Mouse (Mus musculus) neural tube, embryonic 13.5 days (tissue): ENCODE data around the gene Mast4. TPM values are rescaled to one million over a fixed set of nuclear protein-coding genes. Genes with fewer than 3 reads are reported as not detected.
A peak's percentile ranks its signal among the peaks of the same experiment; 100 is the strongest.

Experiments used
- ATAC-seq: fragments of 200-750 bp; cut with Nextera tagmentation; 2 replicates; pipeline ENCODE4 v1.8.0; 2017; ENCODE audit warnings: low read depth, mild to moderate bottlenecking, moderate TSS enrichment, moderate library complexity
- H3K27ac ChIP-seq: fragments of 300-500 bp; sonication (generic); replicated peaks from 2 replicates; pipeline ENCODE4 v1.5.1; 2015; ENCODE audit warnings: moderate library complexity, mild to moderate bottlenecking, inconsistent platforms
- H3K27me3 ChIP-seq: fragments of 300-500 bp; sonication (generic); 2 replicates; pipeline ENCODE4 v1.6.1; 2015; ENCODE audit warnings: mild to moderate bottlenecking, inconsistent platforms
- H3K36me3 ChIP-seq: fragments of 300-500 bp; sonication (generic); 2 replicates; pipeline ENCODE4 v1.6.1; 2015; ENCODE audit warnings: mild to moderate bottlenecking, inconsistent platforms
- H3K4me1 ChIP-seq: fragments of 300-500 bp; sonication (generic); replicated peaks from 2 replicates; pipeline ENCODE4 v1.6.1; 2015; ENCODE audit warnings: inconsistent platforms
- H3K4me2 ChIP-seq: fragments of 300-500 bp; sonication (generic); 2 replicates; pipeline ENCODE4 v1.6.1; 2015; ENCODE audit warnings: inconsistent platforms, mild to moderate bottlenecking, moderate library complexity
- H3K4me3 ChIP-seq: fragments of 300-500 bp; sonication (generic); 2 replicates; pipeline ENCODE4 v1.5.1; 2015; ENCODE audit warnings: mild to moderate bottlenecking, inconsistent platforms
- H3K9ac ChIP-seq: fragments of 300-500 bp; sonication (generic); 2 replicates; pipeline ENCODE4 v1.6.1; 2015; ENCODE audit warnings: moderate library complexity, mild to moderate bottlenecking, inconsistent platforms
- H3K9me3 ChIP-seq: fragments of 300-500 bp; sonication (generic); 2 replicates; pipeline ENCODE4 v1.6.1; 2016; ENCODE audit warnings: inconsistent platforms
- WGBS: fragments of 180-500 bp; shearing (Covaris S2); methylation state at CpG from one replicate; pipeline ENCODE4 v1.1.7; 2015; 5-methylcytosine and 5-hydroxymethylcytosine counted together
- polyA plus RNA-seq: library from polyadenylated mRNA; unstranded; fragments of >200 nt; fragmentation: Nextera tagmentation; extraction: Ambion mirVana; gene quantifications from 2 replicates; pipeline ENCODE4 v1.2.1, GENCODE M21; 2015

Mast4 gene
- polyA plus RNA-seq, 1 experiment from 2014 or later, result 19.5 TPM

- no peak overlapping the region for H3K27ac ChIP-seq
- ATAC-seq, result no peak
- H3K4me2 ChIP-seq, result no peak overlapping the region
- H3K4me3 ChIP-seq, result no peak overlapping the region
- no peak overlapping the region for H3K9ac ChIP-seq
- WGBS, result 43% methylated on average over 11 of the region's 11 CpGs
- peaks cover 30% of the 10 kb centered on the region for H3K4me1 ChIP-seq
- H3K9me3 ChIP-seq, result peaks cover 14% of the 10 kb centered on the region
- H3K36me3 ChIP-seq, result no peaks in the 10 kb centered on the region
- no peaks in the 10 kb centered on the region for H3K27me3 ChIP-seq
Observed at GRCm38 (mm10) chr13:102871380-102872104, 462.8 kb downstream of the Mast4 start.

DNA sequence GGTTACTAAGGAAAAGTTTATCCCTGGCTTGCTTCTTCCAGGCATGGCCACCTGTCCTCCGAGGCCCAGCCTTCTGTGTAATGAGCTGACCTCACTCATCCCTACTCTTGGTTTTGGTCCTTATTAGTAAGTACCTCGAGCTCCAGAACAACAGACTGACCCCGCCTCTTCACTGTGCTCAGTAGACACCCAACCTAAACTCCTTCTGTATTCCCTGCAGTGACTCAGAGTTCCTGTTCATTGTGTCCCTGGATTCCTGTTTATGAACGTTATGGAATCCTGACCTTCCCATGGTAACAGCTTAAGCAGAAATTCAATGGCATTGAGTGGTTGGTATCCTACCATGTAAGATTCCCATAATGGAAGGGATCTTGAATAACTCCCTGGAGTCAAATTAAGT is 464.8 kb downstream of the Mast4 start:
- Histone ChIP-seq H3K36me3 (no peaks in the 10 kb centered on the region), H3K4me2 (no peak overlapping the region), H3K9ac (no peak overlapping the region), H3K27me3 (no peaks in the 10 kb centered on the region), H3K9me3 (peaks cover 14% of the 10 kb centered on the region), H3K27ac (no peak overlapping the region), H3K4me1 (peaks cover 27% of the 10 kb centered on the region), H3K4me3 (no peak overlapping the region)
- ATAC-seq, result no peak
- 91% methylated on average over 4 of the region's 4 CpGs for WGBS

DNA sequence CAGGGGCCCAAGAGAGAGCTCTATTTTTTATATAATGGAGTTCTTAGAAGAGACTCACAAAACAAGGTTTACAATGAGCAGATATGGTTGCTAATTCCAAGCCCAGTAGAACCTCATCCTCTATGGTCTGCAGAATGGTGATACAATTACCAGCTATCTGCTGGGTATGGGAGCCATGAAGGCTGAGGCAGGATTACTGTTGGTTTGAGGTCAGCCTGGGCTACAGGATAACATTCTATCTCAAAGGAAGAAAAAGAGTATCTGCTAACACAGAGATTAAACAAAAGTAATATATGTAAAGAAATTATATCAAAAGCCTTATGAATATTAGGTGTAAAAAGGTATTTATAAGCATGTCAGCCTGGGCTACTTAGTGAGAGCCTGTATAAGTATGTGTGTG is 467.5 kb downstream of the Mast4 start:
- Histone ChIP-seq H3K27me3 (no peaks in the 10 kb centered on the region), H3K9ac (no peak overlapping the region), H3K4me3 (no peak overlapping the region), H3K9me3 (peaks cover 14% of the 10 kb centered on the region), H3K4me1 (peaks cover 13% of the 10 kb centered on the region), H3K4me2 (no peak overlapping the region), H3K36me3 (no peaks in the 10 kb centered on the region), H3K27ac (no peak overlapping the region)
- no peak for ATAC-seq

- Histone ChIP-seq H3K9ac (no peak overlapping the region), H3K4me2 (no peak overlapping the region), H3K27ac (0 out of 2 replicates have a peak overlapping the region, but pooled peaks have one; percentile 56), H3K4me1 (peaks cover 13% of the 10 kb centered on the region), H3K27me3 (no peaks in the 10 kb centered on the region), H3K4me3 (no peak overlapping the region), H3K9me3 (peaks cover 14% of the 10 kb centered on the region), H3K36me3 (no peaks in the 10 kb centered on the region)
- WGBS, result 41% methylated on average over 11 of the region's 11 CpGs
- peak; percentile 23; the same call in 1 of the 2 replicates for ATAC-seq
Observed at GRCm38 (mm10) chr13:102865971-102866724, 468.1 kb downstream of the Mast4 start.

DNA sequence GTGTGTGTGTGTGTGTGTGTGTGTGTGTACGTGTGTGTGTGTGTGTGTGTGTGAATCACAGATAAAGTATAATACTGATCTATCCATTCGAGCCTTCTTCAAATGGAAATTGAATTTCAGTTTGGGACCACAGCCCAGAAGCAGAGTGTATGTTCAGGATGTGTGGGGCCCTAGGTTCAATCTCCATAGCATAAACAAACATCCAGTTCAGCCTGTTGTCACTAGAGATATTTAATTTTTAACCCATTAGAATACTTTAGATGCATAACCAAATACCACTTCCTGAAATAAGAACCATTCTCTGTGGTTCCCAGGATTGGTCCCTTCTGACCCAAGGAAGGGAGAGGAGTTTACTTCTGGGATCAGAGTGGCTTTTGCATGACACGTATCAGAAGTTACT is 468.8 kb downstream of the Mast4 start:
- H3K9ac ChIP-seq, result no peak overlapping the region
- H3K4me1 ChIP-seq, result peaks cover 15% of the 10 kb centered on the region
- no peak overlapping the region for H3K4me3 ChIP-seq
- no peaks in the 10 kb centered on the region for H3K27me3 ChIP-seq
- WGBS, result 82% methylated on average over 2 of the region's 3 CpGs
- no peak for ATAC-seq
- H3K4me2 ChIP-seq, result no peak overlapping the region
- no peaks in the 10 kb centered on the region for H3K36me3 ChIP-seq
- H3K9me3 ChIP-seq, result peaks cover 14% of the 10 kb centered on the region
- 0 out of 2 replicates have a peak overlapping the region, but pooled peaks have one; percentile 56 for H3K27ac ChIP-seq

- Histone ChIP-seq H3K9ac (no peak overlapping the region), H3K9me3 (peaks cover 14% of the 10 kb centered on the region), H3K27me3 (no peaks in the 10 kb centered on the region), H3K4me1 (peaks cover 18% of the 10 kb centered on the region), H3K4me3 (no peak overlapping the region), H3K36me3 (no peaks in the 10 kb centered on the region), H3K27ac (no peak overlapping the region), H3K4me2 (no peak overlapping the region)
- ATAC-seq, result no peak
- 93% methylated on average over 1 of the region's 1 CpGs for WGBS
Observed at GRCm38 (mm10) chr13:102864840-102865239, 469.5 kb downstream of the Mast4 start.

DNA sequence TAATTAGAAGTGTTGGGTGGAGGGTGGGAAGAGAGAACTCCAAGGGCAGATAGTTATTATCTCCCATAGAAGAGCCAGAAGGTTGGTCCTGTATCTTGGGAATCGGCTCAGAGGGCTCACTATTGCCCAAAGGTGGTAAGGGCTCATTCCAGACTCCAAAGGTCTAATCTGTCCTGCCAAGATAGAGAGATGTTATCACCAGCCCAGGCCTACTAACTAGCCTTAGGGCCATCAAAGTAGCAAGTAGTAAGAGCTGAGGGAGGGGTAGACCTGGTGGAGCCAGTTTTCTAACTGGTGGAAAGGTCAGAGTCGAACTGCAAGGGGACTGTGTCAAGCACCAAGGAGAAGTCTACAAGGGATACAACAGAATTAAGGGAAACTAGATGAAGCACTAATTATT is 470.2 kb downstream of the Mast4 start:
- no peak overlapping the region for H3K9ac ChIP-seq
- ATAC-seq, result no peak
- H3K4me2 ChIP-seq, result no peak overlapping the region
- H3K4me1 ChIP-seq, result peaks cover 18% of the 10 kb centered on the region
- WGBS, result 86% methylated on average over 2 of the region's 2 CpGs
- H3K9me3 ChIP-seq, result peaks cover 14% of the 10 kb centered on the region
- no peak overlapping the region for H3K27ac ChIP-seq
- H3K4me3 ChIP-seq, result no peak overlapping the region
- no peaks in the 10 kb centered on the region for H3K36me3 ChIP-seq
- H3K27me3 ChIP-seq, result no peaks in the 10 kb centered on the region

GRCm38 (mm10) chr13:102862981-102863380 is 471.3 kb downstream of the Mast4 start:
- Histone ChIP-seq H3K9me3 (peaks cover 6% of the 10 kb centered on the region), H3K9ac (no peak overlapping the region), H3K4me2 (no peak overlapping the region), H3K27ac (no peak overlapping the region), H3K4me3 (no peak overlapping the region), H3K4me1 (peaks cover 18% of the 10 kb centered on the region), H3K36me3 (no peaks in the 10 kb centered on the region), H3K27me3 (no peaks in the 10 kb centered on the region)
- WGBS, result 52% methylated on average over 2 of the region's 2 CpGs
- ATAC-seq, result no peak

DNA sequence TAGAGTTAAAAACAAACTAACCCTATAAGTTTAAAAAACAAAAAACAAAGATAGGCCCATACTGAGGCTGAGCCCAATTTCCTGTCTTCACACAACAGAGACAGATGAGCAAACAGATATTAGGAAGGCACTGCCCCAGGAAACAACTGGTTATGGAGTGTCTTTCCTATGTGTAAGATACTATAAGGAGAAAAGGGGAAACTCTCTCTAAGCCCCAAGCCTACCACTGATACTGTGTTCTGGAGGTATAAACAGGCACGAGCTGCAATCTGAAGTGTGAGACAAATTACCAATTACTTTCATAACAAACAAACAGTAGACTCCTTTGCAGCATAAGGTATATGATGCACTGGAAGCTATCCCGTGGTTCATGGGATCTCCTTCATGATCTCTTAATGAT is 471.9 kb downstream of the Mast4 start:
- no peak overlapping the region for H3K27ac ChIP-seq
- H3K4me2 ChIP-seq, result no peak overlapping the region
- H3K9ac ChIP-seq, result no peak overlapping the region
- H3K36me3 ChIP-seq, result no peaks in the 10 kb centered on the region
- peaks cover 18% of the 10 kb centered on the region for H3K4me1 ChIP-seq
- H3K27me3 ChIP-seq, result no peaks in the 10 kb centered on the region
- ATAC-seq, result no peak
- H3K4me3 ChIP-seq, result no peak overlapping the region
- WGBS, result 85% methylated on average over 2 of the region's 2 CpGs
- no peaks in the 10 kb centered on the region for H3K9me3 ChIP-seq

- no peaks in the 10 kb centered on the region for H3K9me3 ChIP-seq
- no peak overlapping the region for H3K4me3 ChIP-seq
- ATAC-seq, result no peak
Observed at GRCm38 (mm10) chr13:102860733-102861132, 473.6 kb downstream of the Mast4 start.

GRCm38 (mm10) chr13:102860135-102860534 is 474.2 kb downstream of the Mast4 start:
- H3K4me2 ChIP-seq, result no peak overlapping the region
- H3K9ac ChIP-seq, result no peak overlapping the region
- WGBS, result 88% methylated on average over 3 of the region's 3 CpGs
- H3K9me3 ChIP-seq, result no peaks in the 10 kb centered on the region
- no peak overlapping the region for H3K27ac ChIP-seq
- no peak for ATAC-seq
- peaks cover 5% of the 10 kb centered on the region; the same call in 1 of the 2 replicates for H3K4me1 ChIP-seq
- no peaks in the 10 kb centered on the region for H3K36me3 ChIP-seq
- no peaks in the 10 kb centered on the region for H3K27me3 ChIP-seq
- H3K4me3 ChIP-seq, result no peak overlapping the region

More at GRCm38 (mm10) chr13:102860733-102861132, 473.6 kb downstream of the Mast4 start:
- Histone ChIP-seq H3K4me2 (no peak overlapping the region), H3K27ac (no peak overlapping the region), H3K9ac (no peak overlapping the region), H3K27me3 (no peaks in the 10 kb centered on the region), H3K4me1 (peaks cover 7% of the 10 kb centered on the region), H3K36me3 (no peaks in the 10 kb centered on the region)
- WGBS, result 92% methylated on average over 7 of the region's 7 CpGs

DNA sequence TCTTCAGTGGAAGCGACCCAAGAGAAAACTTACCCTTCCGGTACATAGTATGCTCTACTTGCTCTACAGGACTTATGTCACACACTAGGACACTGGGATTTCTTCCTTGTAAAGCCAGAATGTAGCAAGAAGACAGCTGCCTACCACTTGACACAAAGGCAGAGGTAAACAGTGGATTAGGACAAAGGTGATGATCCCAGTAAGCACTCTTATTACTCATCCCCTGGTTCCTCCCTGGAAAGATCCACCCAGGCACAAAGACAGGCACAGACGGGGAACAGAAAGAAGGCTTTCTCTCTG is 476.8 kb downstream of the Mast4 start:
- no peaks in the 10 kb centered on the region for H3K9me3 ChIP-seq
- no peaks in the 10 kb centered on the region for H3K27me3 ChIP-seq
- peaks cover 5% of the 10 kb centered on the region; the same call in 1 of the 2 replicates for H3K4me1 ChIP-seq
- no peaks in the 10 kb centered on the region for H3K36me3 ChIP-seq
- H3K9ac ChIP-seq, result no peak overlapping the region
- H3K27ac ChIP-seq, result no peak overlapping the region
- H3K4me2 ChIP-seq, result no peak overlapping the region
- H3K4me3 ChIP-seq, result no peak overlapping the region
- no peak for ATAC-seq
- WGBS, result 88% methylated on average over 3 of the region's 3 CpGs
